Mouse (Mus musculus): Measurements from ENCODE around the gene Ecsit.

Ecsit gene

DNA sequence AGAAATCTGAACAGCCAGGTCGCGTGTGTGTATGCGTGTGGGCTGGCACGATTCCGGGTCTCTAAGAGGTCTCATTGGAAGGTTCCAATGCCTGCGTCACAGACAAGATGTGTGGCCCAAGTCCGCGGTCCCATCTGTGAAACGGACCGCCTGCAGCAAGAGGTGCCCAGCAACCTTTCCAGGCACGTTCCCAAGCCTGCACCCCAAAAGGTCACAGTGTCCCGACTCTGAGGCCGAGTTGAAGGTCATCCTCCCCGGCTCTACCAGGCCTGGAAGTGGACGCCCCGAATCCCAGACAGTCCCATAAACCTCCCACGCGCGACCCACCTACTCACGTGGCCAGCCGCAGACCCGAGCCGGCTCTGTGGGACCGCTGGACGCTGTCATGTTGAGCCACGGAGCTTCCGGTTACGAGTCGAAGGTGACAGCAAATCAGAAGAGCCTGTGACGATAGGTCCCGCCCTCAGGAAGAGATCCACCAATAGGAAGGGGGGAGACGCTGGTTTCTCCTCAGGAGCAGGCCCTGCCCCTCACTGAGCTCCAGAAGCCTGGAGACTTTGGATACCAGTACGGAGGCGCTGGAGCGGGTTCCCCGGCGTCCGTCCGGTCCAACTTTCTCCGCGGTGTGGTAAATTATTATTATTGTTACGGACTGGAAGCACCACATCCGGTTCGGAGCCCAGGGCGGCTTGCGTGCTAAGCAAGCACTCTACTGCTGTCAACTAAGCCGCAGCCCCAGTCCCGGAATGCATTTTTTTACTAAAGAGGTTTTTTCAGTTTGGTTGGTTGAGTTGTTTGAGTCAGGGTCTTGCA is at the start of gene Ecsit:
Gene Ecsit (minus strand): TSS at position 417 of the 813 bp plus-strand sequence.
- peak; percentile 93 for DNase-seq (ENCODE audit: low read depth, low spot score)

DNA sequence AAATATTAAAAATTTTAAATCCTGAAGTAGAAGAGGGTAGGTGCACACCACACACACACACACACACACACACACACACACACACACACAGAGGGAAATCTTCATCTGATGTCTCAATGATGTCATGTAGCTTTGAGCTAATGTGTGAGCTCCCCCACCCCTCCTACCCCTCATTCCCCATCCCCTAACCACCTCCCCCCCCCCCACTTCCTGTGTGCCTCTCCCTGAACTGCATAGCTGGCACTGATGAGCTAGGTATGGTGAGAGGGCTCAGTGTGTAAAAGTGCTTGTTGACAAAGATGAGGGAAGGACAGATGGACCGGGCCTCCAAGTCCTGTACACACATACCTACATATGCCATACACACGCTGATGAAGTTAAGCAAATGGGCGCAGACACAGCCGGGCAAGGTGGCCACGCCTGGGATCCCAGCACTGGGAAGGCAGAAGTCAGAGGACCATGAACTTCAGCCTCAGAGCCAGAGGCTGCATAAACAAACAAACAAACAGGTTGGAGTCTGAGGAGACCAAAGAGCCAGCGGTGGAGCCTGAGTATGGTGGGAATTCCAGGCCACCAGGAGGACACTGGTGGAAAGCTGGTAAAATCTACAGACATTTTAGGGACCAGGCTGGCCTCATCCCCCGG is 49.1 kb upstream of the Ecsit start:
- no peak for DNase-seq (ENCODE audit: low read depth, low spot score)

DNA sequence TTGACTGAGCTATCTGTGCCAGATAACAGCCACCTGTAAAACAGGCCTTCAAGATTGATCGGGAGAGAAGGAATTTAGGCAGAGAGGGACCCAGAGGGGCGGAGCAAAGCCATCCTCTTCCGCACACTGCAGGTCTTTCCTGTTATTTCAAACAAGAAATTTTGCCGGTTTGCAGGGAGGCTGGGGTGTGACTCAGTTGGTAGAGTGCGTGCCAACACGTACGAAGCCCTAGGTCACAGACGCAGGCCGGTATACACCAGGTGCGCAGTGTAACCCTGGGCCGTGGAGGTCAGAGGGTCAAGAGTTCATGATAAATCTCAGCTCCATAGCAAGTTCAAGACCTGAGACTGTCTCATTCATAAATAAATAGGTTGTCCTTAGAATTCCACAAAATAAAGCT is 47.0 kb upstream of the Ecsit start:
- DNase-seq (ENCODE audit: low read depth, low spot score) = no peak

DNA sequence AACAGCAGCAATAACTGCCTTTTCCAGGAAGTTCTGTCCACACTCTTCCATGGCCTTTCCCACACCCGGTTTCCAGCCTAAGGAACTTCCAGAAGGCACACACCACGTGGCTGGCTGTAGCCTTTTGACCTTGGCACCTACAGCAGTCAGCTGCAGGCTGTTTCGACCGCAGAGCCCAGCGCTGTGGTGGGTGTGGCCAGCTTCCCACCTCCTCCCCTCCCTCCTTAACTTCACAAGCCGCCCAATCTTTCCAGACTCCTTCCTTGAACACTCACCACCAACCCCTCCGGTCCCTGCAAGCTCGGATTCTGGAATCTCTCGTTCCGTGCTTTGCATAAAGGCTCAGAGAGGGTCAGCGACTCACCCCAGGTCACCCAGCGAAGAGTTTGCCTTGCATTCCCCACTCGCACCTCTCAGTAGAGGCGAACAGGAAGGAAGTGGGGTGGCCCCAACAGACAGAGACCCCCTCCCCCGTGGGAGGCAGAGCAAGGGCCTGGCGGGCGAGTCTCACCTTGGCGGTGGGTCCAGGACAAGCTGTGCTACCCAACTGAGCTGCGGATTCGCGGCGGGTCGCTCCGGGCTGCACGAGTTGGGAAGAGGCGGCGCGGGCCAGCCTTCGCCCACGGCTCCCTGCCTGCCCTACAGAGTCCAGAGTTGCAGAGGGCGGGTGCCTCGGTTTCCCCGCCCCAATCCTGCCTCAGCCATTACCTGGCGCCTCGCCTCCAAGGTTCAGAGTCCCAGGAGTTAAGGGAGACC is 46.2 kb upstream of the Ecsit start:
- DNase-seq (ENCODE audit: low read depth, low spot score) = no peak

DNA sequence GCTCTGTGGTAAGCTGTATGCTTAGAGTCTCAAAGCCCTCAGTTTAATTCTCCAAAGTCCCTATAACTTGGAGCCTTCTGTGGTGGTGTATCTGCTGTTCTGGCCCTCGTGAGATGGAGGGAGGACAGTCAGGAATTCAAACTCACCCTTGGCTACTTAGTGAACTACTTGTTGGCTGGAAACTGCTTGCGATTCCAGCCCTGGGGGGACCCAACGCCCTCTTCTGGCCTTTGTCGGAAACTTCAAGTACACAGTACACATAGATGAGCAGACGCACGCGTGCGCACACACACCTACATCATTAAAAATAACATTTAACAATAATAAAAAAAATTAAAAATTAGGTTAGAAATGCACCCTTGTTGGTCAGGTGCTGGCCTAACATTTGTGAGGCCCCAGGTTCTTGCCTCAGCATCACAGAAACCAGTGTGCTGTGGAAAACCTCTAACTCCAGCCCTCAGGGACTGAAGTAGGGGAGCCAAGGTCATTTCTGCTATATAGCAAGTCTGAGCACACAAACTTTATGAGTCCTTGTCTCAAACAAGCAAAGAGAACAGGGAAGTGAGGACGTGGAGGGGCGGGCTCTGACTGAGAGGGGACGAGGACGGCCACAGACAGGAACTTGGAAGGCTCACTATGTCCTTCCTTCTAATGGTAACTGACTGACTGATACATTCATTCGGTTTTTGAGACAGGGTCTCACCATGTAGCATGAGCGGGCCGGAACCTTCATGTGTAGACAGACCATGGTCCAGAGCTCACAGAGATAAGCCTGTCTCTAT is 40.2 kb upstream of the Ecsit start:
- DNase-seq (ENCODE audit: low read depth, low spot score) = no peak

DNA sequence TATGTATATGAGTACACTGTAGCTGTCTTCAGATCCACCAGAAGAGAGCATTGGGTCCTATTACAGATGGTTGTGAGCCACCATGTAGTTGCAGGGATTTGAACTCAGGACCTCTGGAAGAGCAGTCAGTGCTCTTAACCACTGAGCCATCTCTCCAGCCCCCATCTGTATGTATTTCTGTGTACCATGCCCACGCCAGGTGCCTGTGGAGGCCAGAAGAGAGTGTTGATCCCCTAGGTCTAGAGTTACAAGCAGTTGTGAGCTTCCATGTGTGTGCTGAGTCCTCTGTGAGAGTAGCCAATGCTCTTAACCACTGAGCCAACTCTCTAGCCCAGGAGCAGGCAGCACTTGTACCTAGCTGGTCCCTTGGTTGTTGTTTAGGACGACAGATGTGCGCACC is 38.9 kb upstream of the Ecsit start:
- DNase-seq (ENCODE audit: low read depth, low spot score) = no peak

DNA sequence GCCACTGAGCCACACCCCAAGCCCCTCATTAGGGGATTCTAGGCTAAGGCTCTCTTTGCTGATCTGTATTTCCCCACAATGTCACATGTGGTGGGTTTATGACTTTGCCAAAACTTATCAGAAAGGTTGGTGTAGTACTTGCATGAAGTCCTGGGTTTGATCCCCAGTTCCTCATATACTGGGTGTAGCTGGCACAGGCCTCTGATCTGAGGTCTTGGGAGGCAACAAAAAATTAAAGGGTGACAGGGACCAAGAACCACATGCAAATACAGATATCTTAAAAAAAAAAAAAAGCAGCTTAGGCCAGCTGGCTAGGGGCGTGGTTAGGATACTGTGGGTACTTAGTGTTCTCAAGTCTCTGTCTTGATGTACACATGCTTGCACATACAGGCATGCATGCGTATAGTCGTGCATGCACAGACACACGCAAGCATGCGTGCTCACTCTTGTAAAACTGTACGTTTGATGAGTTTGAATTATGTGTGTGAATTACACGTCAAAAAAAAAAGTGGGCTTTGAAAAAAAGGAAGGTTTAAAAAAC is 37.9 kb upstream of the Ecsit start:
- no peak for DNase-seq (ENCODE audit: low read depth, low spot score)

DNA sequence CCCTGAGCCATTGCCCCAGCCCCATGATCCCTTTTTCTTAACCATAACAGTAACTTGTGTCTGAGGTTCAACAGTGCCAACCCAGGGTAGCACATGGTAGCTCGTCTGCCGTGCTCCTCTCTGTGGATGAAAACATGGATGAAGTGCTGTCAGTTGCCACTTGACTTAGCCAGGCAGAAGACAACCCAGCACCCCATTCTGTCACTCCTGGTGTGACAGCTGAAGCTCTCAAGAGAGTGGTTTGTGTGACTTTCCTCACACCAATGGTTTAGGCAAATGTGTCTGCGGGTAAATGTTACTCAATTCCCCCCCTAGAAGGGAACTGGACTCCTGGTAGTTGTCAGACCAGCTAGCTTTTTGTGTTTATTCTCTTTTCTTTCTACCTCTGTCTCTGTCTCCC is 36.8 kb upstream of the Ecsit start:
- DNase-seq (ENCODE audit: low read depth, low spot score) = no peak

DNA sequence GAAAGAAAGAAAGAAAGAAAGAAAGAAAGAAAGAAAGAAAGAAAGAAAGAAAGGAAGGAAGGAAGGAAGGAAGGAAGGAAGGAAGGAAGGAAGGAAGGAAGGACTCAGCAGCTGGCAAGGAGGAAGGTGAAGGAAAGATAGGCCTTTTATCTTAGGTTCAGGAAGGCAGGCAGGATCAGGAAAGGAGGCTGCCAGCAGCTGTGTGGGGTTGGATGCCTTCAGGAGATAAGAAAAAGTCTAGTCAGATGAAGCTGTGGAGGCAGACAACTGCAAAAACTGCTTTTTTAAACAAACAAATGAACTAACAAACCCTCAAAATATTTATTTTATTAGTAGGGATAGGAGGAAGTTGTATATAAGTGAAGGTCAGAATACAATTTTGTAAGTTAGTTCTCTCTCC is 36.3 kb upstream of the Ecsit start:
- no peak for DNase-seq (ENCODE audit: low read depth, low spot score)

DNA sequence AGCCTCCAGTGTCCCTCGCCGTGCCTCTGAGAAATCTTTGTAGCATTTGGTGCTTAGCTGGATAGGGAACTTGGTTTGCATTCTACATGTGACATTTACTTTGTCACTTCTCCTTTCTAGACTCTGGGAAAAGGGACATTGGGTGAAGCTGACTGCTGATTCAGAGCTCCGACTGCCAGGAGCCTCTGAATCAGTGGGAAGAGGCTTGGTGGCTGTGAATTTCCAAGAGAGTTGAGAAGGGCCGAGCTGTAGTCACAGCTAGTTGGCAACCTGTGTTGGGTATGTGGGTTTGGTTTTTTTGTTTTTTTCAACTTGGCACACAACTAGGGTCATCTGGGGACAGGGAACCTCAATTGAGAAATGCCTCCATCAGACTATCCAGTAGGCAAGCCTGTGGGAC is 34.3 kb upstream of the Ecsit start:
- DNase-seq (ENCODE audit: low read depth, low spot score) = no peak

DNA sequence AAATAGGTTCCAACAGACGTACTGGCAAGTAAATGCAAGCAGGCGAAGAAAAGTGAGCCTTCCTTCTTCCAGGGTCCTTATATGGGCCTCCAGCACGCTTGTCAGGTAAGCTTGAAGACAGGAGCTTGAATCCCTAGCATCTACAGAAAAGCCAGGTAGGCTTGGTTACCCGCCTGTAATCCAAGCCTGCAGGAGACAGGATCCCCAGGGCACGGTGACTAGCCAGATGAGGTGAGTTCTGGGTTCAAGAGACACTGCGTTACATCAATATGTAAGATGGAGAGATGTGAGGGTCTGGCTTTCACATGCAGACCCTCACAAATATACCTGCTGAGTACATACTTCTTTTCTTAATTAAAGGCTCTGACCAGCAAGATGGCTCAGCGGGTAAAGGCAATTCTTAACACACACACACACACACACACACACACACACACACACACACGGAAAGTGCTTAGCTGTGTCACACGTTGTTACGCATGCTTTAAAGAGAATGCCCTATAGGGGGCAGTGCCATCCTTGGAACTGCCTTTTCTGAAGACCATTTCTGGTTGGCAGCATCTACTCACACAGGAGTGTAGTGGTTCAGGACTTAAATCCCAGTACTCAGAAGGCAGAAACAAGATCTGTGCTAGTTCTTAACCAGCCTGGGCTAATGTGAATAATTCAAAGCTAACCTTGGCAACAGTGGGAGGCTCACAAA is 32.7 kb upstream of the Ecsit start:
- no peak for DNase-seq (ENCODE audit: low read depth, low spot score)

DNA sequence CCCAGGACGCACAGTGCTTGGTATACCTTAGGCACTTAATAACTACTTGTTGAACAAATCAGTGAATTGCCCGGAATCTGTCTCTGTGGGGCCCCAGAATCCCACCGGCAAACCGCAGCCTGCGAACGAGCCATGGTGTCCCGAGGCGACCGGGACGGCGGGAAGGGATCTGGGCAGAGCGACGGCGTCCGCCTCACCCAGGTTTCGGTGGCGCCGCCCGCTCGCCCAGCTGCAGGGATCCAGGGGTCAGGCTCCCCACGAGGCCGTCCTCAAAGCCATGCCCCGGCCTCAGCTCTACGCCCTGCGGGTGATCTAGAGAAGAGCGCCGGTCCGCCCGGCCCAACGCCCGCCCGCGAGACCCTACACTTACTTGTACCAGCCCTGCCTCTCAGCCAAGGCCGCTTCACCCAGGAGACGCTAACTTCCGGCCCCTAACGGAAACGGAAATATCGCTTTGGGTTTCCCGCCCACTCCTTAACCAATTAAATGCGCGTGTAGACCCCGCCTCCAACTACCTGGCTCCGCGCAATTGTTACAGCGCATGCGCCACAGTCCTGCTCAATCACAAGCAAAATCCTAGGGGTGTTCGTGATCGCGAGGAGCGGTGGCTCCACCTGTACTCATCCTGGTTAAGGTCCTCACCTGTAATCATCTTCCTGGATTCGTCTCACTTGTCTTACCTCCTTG is 31.6 kb upstream of the Ecsit start, which contains the start of gene Elof1:
Gene Elof1 (minus strand): TSS at position 433 of the 687 bp plus-strand sequence.
- DNase-seq (ENCODE audit: low read depth, low spot score) = peak; percentile 93

DNA sequence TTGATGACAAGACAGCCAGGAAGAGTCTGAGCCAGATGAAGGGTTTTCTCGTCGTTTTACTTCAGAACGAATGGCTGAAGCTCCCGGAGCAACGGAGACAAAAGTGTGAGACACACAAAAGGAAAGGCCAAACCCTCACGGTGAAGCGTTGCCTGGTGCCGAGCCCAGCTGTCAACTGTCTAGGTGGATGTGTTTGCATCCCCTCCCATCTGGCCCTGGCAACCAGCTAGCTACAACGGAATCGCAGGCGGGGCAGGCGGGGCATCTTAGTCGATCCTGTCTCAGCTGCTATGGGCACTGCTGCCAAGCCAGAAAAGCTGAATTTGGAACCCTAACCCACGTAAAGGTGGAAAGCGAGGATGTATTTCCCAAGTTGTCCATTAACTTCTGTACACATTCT is 30.8 kb upstream of the Ecsit start:
- DNase-seq (ENCODE audit: low read depth, low spot score) = no peak

DNA sequence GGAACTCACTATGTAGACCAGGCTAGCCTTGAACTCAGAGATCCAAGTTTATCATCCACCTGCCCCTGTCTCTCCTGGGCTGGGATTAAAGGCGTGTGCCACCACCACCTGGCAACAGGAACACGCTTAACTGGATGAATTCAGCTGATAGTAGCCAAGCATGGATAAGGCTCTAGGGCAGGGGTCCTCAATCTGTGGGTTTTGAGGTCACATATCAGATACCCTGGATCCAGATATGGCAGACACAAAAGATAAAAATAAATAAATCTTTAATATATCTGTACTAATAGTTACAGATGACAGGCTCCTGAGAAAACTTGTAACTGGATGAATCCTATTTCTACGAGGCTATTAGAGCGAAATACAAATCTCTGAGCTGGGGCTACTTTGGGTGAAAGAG is 30.4 kb upstream of the Ecsit start:
- DNase-seq (ENCODE audit: low read depth, low spot score) = no peak

DNA sequence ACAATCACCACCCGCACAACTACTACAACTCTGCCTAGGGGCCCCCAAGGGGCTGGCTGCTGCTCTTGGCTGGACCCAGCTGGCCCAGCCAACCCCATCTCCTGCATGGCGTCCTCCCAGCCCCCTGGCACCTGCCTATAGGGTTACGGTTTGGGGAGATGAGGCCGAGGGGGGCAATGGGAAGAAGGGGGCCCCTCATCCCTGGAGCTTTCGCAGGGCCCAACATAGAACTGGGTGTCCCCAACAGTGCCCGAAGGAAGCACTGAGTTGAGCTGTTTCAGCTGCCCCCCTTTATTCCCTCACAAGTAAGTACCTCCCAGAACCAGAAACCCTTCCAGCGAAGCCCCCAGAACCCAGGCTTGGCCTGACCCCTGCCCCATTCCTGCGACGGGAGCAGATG is 23.0 kb upstream of the Ecsit start:
- no peak for DNase-seq (ENCODE audit: low read depth, low spot score)

DNA sequence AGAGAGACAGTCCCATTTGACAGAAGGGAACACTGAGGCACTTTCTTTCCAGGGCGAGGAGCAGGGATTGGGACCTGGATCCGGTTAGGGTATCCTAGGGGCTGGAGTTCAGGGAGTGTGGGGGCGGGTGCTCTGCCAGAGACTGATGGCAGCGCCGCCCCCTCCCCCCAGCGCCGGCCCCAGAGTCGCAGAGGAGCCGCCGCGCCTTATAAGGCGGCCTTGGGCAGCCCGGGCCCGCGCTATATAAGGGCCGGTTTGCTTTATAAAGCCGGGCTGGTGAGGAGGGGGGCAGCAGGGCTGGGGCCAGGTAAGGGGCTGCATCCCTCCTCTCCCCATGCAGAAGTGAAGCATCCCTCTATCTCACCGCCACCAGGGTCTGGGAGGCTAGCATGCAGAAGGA is 14.7 kb upstream of the Ecsit start:
- no peak for DNase-seq (ENCODE audit: low read depth, low spot score)

DNA sequence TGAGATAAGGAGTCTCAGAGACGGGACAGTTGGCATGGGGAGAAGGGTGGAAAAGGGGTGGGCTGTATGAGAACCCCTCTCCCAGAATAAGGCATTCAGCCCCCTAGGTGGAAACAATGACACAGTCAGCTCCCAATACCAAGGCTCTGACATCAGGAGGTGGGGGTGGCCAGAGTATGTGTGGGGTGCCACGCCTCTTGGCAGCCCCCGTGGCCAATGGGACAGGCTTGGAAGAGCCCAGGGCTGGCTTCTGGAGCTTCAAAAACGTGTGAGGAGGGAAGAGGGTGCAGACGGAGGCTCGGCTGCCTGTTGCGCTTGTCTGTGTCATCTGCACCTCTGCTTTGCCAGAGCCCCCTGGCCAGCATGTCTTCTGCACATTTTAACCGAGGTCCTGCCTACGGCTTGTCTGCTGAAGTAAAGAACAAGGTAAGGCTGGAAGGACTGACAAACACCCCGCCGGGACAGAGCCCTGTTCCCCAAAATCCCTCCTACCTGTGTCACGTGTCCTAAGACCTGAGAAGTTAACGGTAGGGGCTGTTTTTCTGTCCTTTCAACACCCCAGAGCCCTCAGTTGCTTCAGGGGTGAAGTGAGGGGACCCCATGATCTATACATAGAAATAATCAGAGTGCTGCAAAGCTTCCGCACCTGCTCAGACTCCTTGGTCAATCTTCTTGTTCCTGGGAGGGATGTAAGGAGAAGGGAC is 13.9 kb upstream of the Ecsit start, which contains the start of gene Cnn1:
Gene Cnn1 (plus strand): TSS at position 224 of the 704 bp plus-strand sequence.
- no peak for DNase-seq (ENCODE audit: low read depth, low spot score)

DNA sequence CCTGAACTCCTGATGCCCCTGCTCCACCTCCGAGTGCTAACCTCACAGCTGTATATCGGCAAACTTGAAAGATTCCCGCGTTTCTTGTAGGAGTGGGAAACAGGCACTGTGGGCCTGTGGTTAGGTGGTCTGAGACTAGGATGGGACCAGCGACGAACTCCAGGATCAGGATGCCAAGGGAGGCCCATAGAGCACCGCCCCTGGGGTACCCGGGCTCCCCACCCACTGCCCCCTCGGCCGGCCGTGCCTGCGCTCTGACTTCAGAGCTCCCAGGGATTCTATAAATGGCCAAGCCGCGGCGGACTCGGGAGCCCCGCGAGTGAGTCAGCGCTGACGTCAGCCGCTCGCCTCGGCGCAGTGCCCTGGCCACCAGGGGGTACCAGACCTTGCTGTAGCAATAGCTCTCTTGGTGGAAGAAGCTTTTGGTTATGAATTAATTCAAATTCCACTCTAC is 10.6 kb upstream of the Ecsit start:
- no peak for DNase-seq (ENCODE audit: low read depth, low spot score)

DNA sequence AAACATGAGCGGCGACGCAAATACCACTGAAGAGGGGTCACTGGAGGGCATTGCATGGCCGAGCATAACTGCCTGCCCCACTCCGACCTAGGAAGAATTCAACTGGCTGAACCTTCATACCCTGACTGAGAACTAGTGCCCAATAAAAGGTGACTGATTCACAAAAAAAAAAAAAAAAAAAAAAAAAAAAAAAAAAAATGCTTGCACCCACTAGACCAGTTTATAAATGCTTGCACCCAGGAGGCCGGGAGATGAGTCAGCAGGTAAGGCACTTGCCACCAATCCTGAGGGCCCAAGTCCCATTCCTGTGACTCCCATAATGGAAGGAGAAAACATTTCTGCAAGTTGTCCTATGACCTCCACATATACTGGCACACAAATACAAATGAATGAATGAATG is 7.5 kb upstream of the Ecsit start:
- no peak for DNase-seq (ENCODE audit: low read depth, low spot score)
